Mouse (Mus musculus) limb, embryonic 13.5 days (tissue): Measurements from ENCODE around the gene Rptor. TPM values are rescaled to one million over a fixed set of nuclear protein-coding genes. Genes with fewer than 3 reads are reported as not detected.

Experiments
- ATAC-seq: fragments of 200-750 bp; cut with Nextera tagmentation; 2 replicates; pipeline ENCODE4 v1.8.0; 2017; ENCODE audit warnings: low read depth, moderate number of reproducible peaks, moderate TSS enrichment; ENCODE audit not compliant: low FRiP score
- H3K27ac ChIP-seq: fragments of 300-500 bp; sonication (generic); 2 replicates; pipeline ENCODE4 v1.5.1; 2015; ENCODE audit warnings: inconsistent platforms, mild to moderate bottlenecking, moderate library complexity
- H3K27me3 ChIP-seq: fragments of 300-500 bp; sonication (generic); 2 replicates; pipeline ENCODE4 v1.6.1; 2015; ENCODE audit warnings: mild to moderate bottlenecking, inconsistent platforms
- H3K36me3 ChIP-seq: fragments of 300-500 bp; sonication (generic); 2 replicates; pipeline ENCODE4 v1.6.1; 2015; ENCODE audit warnings: inconsistent platforms, mild to moderate bottlenecking, moderate library complexity
- H3K4me1 ChIP-seq: fragments of 300-500 bp; sonication (generic); 2 replicates; pipeline ENCODE4 v1.6.1; 2015; ENCODE audit warnings: inconsistent platforms
- H3K4me2 ChIP-seq: fragments of 300-500 bp; sonication (generic); replicated peaks from 2 replicates; pipeline ENCODE4 v1.6.1; 2015; ENCODE audit warnings: inconsistent platforms, mild to moderate bottlenecking, moderate library complexity
- H3K4me3 ChIP-seq: fragments of 300-500 bp; sonication (generic); 2 replicates; pipeline ENCODE4 v1.5.1; 2015; ENCODE audit warnings: moderate library complexity, mild to moderate bottlenecking, inconsistent platforms
- H3K9ac ChIP-seq: fragments of 300-500 bp; sonication (generic); 2 replicates; pipeline ENCODE4 v1.6.1; 2015; ENCODE audit warnings: mild to moderate bottlenecking, inconsistent platforms
- H3K9me3 ChIP-seq: fragments of 300-500 bp; sonication (generic); 2 replicates; pipeline ENCODE4 v1.6.1; 2016; ENCODE audit warnings: inconsistent platforms
- WGBS: fragments of 180-500 bp; shearing (Covaris S2); methylation state at CpG from one replicate; pipeline ENCODE4 v1.1.7; 2015; 5-methylcytosine and 5-hydroxymethylcytosine counted together
- polyA plus RNA-seq: library from polyadenylated mRNA; unstranded; fragments of >200 nt; fragmentation: Nextera tagmentation; extraction: Ambion mirVana; gene quantifications from 2 replicates; pipeline ENCODE4 v1.2.1, GENCODE M21; 2015

Gene Rptor
- polyA plus RNA-seq, result 11.2 and 11.6 TPM in 2 replicates

DNA sequence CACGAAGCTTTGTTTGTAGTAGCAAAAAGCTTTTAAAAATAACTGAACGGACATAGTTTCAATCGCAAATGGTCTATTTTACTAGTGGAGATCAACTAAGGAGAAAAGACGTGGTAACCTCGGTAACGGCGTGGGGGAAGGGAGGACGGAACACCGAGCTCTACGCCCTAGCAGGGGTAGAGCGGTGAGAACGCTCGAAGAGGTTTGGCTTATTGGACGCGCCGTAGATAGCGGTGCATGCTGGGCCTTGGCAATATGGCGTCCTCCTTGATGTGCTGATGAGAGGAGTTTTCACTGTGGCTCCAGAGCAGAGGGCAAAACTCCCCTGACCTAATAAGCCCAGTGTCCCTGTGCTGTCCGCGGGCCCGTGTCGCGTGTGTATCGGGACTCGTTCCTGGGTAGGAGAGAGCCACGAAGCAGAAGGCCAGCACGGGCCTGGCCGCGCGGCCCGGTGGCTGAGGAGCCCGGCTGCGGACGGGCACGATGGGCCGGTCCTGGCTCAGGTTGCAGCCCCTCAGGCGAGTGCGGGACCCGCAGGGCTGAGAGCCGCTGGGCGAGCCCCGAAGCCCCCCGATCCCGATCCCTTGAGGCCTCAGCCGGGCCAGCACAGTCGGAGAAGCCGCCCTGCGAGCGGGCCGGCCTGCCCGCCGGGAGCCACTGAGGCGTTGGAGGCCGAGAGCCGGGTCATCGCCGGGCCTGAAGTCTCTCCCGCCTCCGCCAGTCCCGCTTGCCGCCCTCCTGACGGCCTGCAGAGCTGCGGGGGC lies at the start of gene Rptor:
Gene Rptor (plus strand): TSS at position 143 of the 764 bp plus-strand sequence.
- peaks cover 21% of the 10 kb centered on the region for H3K36me3 ChIP-seq
- WGBS, result under 1% methylated on average over 60 of the region's 63 CpGs
- ATAC-seq, result peak; percentile 98
- peak within 1 kb of the TSS; percentile 99 for H3K9ac ChIP-seq
- no peaks in the 10 kb centered on the region; the same call in 1 of the 2 replicates for H3K9me3 ChIP-seq
- peaks cover 19% of the 10 kb centered on the region for H3K4me1 ChIP-seq
- H3K4me3 ChIP-seq, result peak within 1 kb of the TSS; percentile 100
- peak within 1 kb of the TSS; percentile 90 for H3K4me2 ChIP-seq
- peak within 1 kb of the TSS; percentile 87 for H3K27ac ChIP-seq
- H3K27me3 ChIP-seq, result no peaks in the 10 kb centered on the region

DNA sequence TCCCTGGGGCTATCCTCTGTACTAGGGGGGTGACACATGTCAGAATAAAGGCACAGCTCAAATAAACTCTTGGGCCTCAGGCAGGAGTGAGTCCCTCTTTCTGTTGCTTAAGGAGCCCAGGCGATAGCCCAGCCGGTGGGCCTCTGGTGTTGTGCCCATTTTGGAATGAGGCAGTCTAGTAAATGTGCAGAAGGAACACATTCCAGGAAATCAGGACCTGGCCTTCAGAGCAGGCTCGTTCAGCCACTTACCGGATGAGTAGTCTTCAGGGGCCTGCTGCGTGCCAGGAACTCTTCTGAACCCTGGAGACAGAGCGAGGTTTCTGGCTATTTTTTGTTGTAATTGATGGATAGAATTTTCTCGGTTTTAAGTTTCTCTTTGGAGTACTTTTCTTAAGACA lies 48.0 kb upstream of the Rptor start:
- H3K9ac ChIP-seq, result no peak overlapping the region
- no peaks in the 10 kb centered on the region for H3K9me3 ChIP-seq
- no peak for ATAC-seq
- no peaks in the 10 kb centered on the region for H3K36me3 ChIP-seq
- H3K27me3 ChIP-seq, result peaks cover 67% of the 10 kb centered on the region
- no peak overlapping the region for H3K4me3 ChIP-seq
- no peak overlapping the region for H3K27ac ChIP-seq
- WGBS, result 66% methylated on average over 7 of the region's 7 CpGs
- no peak overlapping the region for H3K4me2 ChIP-seq
- peaks cover 39% of the 10 kb centered on the region for H3K4me1 ChIP-seq

DNA sequence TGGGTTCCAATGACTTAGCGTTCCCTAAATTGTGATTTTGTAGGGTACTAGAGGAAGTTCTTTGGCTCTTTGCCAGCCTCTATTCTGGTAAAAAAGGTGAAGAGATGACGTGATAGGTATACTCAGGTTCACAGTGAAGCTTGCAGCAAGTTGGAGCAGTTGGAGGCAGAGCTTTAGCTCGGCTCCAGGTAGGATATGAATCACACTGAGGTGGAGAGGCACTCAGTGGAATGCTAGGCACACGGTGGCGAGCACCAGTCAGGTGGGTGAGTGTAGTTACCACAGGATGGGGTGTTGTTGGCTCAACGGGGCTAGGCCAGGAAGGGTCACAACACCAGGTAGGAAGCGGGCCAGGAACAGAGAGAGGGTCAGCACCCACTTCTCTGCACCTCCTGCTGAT lies 47.5 kb upstream of the Rptor start:
- peaks cover 63% of the 10 kb centered on the region for H3K27me3 ChIP-seq
- ATAC-seq, result no peak
- no peak overlapping the region for H3K9ac ChIP-seq
- no peak overlapping the region for H3K4me2 ChIP-seq
- H3K4me1 ChIP-seq, result peaks cover 40% of the 10 kb centered on the region
- 80% methylated on average over 7 of the region's 7 CpGs for WGBS
- H3K9me3 ChIP-seq, result no peaks in the 10 kb centered on the region
- no peak overlapping the region for H3K4me3 ChIP-seq
- H3K27ac ChIP-seq, result no peak overlapping the region
- H3K36me3 ChIP-seq, result no peaks in the 10 kb centered on the region

DNA sequence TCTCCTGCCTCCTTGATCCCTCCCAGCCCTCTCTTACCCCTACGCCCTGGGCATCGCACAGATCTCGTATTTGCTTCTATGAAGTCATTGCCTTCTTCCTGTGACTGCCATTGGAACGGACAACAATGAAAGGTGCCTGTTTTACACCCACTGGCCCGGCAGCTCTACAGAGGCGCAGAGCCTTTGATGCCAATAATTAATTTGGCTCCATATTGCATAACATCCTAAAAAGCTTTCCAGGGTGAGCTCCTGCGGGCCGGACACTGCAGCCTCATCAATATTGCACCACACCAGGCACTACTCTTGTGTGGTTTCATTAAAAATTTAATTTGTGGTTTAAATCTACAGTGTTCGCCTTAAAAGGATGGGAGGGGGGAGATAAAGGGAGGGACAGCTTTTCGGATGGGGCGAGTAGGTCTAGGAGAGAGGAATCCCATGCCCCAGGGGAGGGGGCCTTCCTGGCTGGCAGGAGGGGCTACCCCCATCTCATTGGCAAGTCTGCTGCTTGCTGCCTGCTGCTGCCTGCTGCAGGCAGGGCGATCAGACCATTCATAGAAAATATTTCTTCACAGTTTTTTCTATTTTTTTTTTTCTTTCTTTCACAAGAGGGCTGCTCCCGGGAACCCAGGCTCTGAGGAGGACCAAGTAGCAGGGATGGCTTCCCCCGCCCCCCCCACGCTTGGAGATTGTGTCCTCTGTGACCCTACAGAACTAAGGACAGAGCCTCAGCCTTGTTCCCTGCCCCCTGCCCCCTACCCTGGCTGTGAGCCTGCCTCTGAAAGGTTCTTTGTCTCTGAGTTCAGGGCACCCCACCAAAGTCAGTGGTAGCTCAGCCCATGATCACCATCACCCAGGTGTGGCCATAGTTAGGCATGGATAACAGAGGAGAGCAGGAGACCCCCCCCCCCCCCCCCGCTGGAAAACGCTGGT lies 44.5 kb upstream of the Rptor start:
- Histone ChIP-seq H3K4me3 (no peak overlapping the region), H3K4me2 (peak overlapping the region; percentile 46)
- WGBS, result 26% methylated on average over 16 of the region's 17 CpGs

DNA sequence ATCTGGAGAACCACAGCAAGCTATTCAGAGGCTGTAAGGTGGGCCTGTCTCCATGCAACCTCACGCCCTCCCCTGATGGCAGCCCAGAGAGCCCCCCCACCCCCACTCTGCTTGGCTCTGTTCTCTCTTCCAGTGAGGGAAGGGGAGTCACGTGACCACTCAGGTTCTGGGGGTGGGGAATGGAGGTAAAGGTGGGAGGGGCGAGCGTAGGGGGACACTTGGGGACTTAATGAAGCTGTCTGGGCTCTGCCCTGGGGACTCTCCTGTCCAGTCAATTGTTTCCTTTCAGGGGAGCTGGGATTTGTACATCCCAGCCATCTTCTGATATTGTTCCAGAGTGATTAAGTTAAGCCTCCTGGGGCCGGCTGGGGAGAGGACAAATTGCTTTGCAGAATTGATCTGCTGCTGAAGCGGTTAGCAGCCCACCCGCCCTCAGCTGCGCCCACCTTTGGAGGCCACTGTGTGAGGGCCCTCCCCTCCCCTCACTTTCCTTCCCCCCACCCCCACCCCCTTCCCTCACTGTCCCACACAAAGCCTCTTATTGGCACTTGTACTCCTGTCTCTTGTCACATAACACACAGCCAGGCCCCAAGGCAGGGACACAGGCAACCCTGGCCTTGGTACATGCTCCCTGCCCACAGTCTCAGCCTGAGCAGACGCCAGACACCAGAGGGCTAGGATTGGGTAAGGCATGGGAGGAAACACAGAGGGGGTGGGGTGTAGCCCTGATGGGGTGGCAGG lies 43.7 kb upstream of the Rptor start:
- peak overlapping the region; percentile 44; the same call in 1 of the 2 replicates for H3K27ac ChIP-seq
- H3K9ac ChIP-seq, result peak overlapping the region; percentile 8; the same call in 1 of the 2 replicates
- no peaks in the 10 kb centered on the region for H3K9me3 ChIP-seq
- H3K4me3 ChIP-seq, result no peak overlapping the region
- WGBS, result 6% methylated on average over 9 of the region's 9 CpGs
- H3K36me3 ChIP-seq, result no peaks in the 10 kb centered on the region
- peaks cover 32% of the 10 kb centered on the region for H3K4me1 ChIP-seq
- H3K27me3 ChIP-seq, result peaks cover 47% of the 10 kb centered on the region
- H3K4me2 ChIP-seq, result peak overlapping the region; percentile 46
- ATAC-seq, result peak; percentile 81; the same call in 1 of the 2 replicates

More for the DNA sequence above, 44.5 kb upstream of the Rptor start:
- peaks cover 28% of the 10 kb centered on the region for H3K4me1 ChIP-seq
- H3K27ac ChIP-seq, result peak overlapping the region; percentile 44; the same call in 1 of the 2 replicates
- H3K27me3 ChIP-seq, result peaks cover 45% of the 10 kb centered on the region
- no peaks in the 10 kb centered on the region for H3K9me3 ChIP-seq
- no peak overlapping the region; the same call in 1 of the 2 replicates for H3K9ac ChIP-seq
- ATAC-seq, result 0 out of 2 replicates have a peak, but pooled peaks have one; percentile 29
- H3K36me3 ChIP-seq, result no peaks in the 10 kb centered on the region

DNA sequence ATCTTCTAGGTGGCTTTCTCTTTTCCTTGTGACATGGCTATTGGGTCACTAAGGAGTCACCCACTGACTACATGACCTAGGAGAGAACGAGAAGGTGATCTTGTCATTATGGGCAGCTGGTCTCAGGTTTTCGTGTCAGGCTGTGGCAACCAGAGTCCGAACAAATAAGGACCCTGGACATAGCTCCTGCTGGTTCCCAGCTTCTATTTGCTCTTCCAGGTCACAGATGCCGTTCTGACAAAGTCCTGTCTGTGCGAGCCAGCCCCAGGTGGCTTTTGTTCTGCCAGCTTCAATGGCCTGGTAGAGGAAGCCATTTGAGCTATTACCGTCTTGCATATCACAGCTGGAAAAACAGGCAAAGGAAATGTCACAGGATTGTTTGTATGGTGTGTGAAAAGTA lies 40.4 kb upstream of the Rptor start:
- WGBS, result 50% methylated on average over 6 of the region's 6 CpGs
- no peak for ATAC-seq
- H3K36me3 ChIP-seq, result no peaks in the 10 kb centered on the region
- no peak overlapping the region for H3K4me2 ChIP-seq
- no peak overlapping the region for H3K9ac ChIP-seq
- peaks cover 53% of the 10 kb centered on the region for H3K27me3 ChIP-seq
- no peak overlapping the region for H3K4me3 ChIP-seq
- H3K27ac ChIP-seq, result no peak overlapping the region
- H3K4me1 ChIP-seq, result peaks cover 34% of the 10 kb centered on the region
- H3K9me3 ChIP-seq, result no peaks in the 10 kb centered on the region

DNA sequence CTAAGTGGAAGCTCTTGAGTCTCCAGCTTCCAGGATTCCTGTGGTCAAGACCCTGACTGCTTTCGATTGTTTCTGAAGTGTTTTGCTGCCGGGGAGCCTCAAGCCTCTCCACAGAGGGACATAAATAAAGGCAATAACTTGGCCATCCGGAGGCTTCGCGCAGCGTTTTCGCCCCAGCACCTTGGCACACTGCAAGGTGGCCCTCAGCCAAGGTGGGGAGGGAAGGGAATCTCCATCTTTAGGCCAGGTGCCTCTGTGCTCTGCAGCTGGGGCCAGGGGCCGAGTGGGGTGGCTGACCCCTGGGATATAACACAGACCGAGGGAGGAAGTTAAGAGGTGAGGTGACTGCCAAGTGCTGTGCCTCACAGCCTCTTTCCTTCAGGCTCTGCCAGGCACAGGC lies 39.5 kb upstream of the Rptor start:
- WGBS, result 53% methylated on average over 9 of the region's 9 CpGs
- peaks cover 26% of the 10 kb centered on the region for H3K4me1 ChIP-seq
- no peaks in the 10 kb centered on the region for H3K36me3 ChIP-seq
- no peak overlapping the region for H3K9ac ChIP-seq
- H3K9me3 ChIP-seq, result no peaks in the 10 kb centered on the region
- H3K27me3 ChIP-seq, result peaks cover 46% of the 10 kb centered on the region
- H3K4me2 ChIP-seq, result no peak overlapping the region
- no peak for ATAC-seq
- no peak overlapping the region for H3K4me3 ChIP-seq
- H3K27ac ChIP-seq, result no peak overlapping the region

DNA sequence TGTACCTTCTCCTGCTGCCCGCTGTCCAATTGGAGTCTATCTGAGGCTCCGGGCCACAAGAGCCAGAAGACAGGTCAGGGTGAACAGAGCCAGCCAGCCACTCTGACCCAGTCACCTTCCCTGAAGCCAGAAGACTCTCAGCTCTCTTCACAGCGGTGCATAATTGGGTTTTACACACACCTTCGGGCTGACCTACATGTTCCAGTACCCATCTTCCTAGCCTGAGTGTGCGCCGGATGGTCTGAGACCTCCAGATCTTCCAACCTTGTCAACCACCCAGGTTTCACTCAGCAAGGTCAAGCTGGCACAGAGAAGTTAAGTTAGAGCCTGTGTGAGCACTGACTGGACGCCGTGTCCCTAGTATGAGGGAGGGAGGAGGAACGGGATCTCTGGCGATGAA lies 38.3 kb upstream of the Rptor start:
- peaks cover 14% of the 10 kb centered on the region for H3K4me1 ChIP-seq
- ATAC-seq, result no peak
- H3K27me3 ChIP-seq, result peaks cover 44% of the 10 kb centered on the region
- no peak overlapping the region; the same call in 1 of the 2 replicates for H3K9ac ChIP-seq
- no peak overlapping the region for H3K4me2 ChIP-seq
- H3K4me3 ChIP-seq, result no peak overlapping the region
- H3K9me3 ChIP-seq, result no peaks in the 10 kb centered on the region
- WGBS, result 85% methylated on average over 10 of the region's 10 CpGs
- no peaks in the 10 kb centered on the region for H3K36me3 ChIP-seq
- H3K27ac ChIP-seq, result no peak overlapping the region

DNA sequence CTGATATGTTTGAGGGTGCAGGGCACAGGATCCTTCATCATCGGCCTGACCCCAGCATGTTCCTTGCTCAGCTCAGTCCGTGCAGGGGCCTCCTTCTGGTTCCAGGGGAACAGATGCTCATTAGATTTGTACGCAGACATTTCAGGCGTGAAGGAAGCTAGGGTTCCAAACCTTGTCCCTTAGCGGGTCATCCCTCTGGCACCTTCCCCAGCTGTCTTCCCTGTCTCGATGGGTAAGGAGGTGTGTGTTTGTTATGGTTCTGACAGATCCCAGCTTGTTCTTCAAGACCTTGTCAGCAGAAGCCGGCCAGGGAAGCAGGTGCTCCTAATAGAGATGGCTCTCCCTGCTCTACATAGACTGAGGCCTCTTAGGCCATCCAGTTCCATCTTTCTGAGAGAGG lies 37.7 kb upstream of the Rptor start:
- no peak for ATAC-seq
- no peak overlapping the region for H3K9ac ChIP-seq
- H3K27me3 ChIP-seq, result peaks cover 46% of the 10 kb centered on the region
- H3K4me3 ChIP-seq, result no peak overlapping the region
- H3K4me1 ChIP-seq, result peaks cover 9% of the 10 kb centered on the region; the same call in 1 of the 2 replicates
- no peak overlapping the region for H3K4me2 ChIP-seq
- no peaks in the 10 kb centered on the region for H3K36me3 ChIP-seq
- no peaks in the 10 kb centered on the region for H3K9me3 ChIP-seq
- no peak overlapping the region for H3K27ac ChIP-seq
- 69% methylated on average over 7 of the region's 7 CpGs for WGBS

DNA sequence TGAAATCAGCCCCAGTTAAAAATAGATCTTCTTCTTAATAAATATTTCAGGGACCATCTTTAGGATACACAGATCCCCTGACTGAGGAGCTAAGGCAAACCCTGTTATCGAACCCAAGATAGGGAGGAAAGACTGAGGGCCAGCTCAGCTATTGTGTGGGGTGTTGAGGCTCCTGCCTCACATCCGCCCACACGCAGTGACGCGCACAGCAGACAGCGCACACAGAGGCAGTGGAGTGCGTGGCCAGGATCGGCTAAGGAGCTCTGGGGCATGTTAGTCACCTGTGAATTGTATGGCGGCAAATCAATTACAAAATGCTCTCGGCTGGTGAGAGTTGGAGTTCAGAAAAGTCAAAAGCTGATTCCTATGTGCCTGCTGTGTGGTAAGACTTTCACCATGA lies 37.0 kb upstream of the Rptor start:
- Histone ChIP-seq H3K27ac (no peak overlapping the region), H3K9ac (no peak overlapping the region), H3K36me3 (no peaks in the 10 kb centered on the region), H3K4me3 (no peak overlapping the region), H3K4me1 (peaks cover 9% of the 10 kb centered on the region; the same call in 1 of the 2 replicates), H3K27me3 (peaks cover 47% of the 10 kb centered on the region), H3K4me2 (no peak overlapping the region), H3K9me3 (no peaks in the 10 kb centered on the region)
- no peak for ATAC-seq
- 46% methylated on average over 10 of the region's 10 CpGs for WGBS

DNA sequence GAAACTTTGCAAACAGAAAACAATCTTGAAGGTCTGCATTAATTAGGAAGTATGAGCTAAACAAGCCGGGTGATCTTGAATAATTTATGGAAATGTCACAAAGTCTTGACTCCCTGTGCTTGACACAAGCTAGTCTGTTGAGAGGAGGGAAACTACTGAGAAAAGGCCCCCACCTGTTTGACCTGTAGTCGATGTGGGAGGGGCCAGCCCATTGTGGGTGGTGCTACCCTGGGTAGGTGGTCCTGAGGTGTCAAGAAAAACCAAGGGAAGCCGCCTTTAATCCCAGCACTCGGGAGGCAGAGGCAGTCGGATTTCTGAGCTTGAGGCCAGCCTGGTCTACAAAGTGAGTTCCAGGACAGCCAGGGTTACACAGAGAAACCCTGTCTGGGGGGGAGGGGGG lies 36.5 kb upstream of the Rptor start:
- no peak overlapping the region for H3K4me3 ChIP-seq
- H3K36me3 ChIP-seq, result no peaks in the 10 kb centered on the region
- peaks cover 9% of the 10 kb centered on the region; the same call in 1 of the 2 replicates for H3K4me1 ChIP-seq
- H3K9ac ChIP-seq, result no peak overlapping the region
- no peak overlapping the region for H3K27ac ChIP-seq
- peaks cover 43% of the 10 kb centered on the region for H3K27me3 ChIP-seq
- no peak for ATAC-seq
- no peak overlapping the region for H3K4me2 ChIP-seq
- H3K9me3 ChIP-seq, result no peaks in the 10 kb centered on the region
- WGBS, result 54% methylated on average over 5 of the region's 5 CpGs
